Mouse (Mus musculus) kidney, postnatal 4 days (tissue): Measurements from ENCODE around the gene Olfr292.

Experiments used
- DNase-seq, 2 experiments: peaks; one replicate each; pipeline ENCODE4 v3.0.0; 2021; ENCODE audit warnings: mixed read lengths in 2 of 2

Olfr292 gene

GRCm38 (mm10) chr7:86688030-86688429 lies at the start of gene Olfr292:
Gene Olfr292 (plus strand): TSS chr7:86688330.
- no peak for DNase-seq

GRCm38 (mm10) chr7:86648761-86649160 lies 39.4 kb upstream of the Olfr292 start, which contains the start of gene Olfr293:
Gene Olfr293 (plus strand): TSS chr7:86649061.
- no peak for DNase-seq

GRCm38 (mm10) chr7:86725013-86725412 lies 36.9 kb downstream of the Olfr292 start:
- no peak for DNase-seq
